Mouse (Mus musculus) adrenal gland, postnatal 14 days (tissue): ENCODE measurements around the gene Fry. TPM values are rescaled to one million over a fixed set of nuclear protein-coding genes. Genes with fewer than 3 reads are reported as not detected.

Source experiments
- DNase-seq: peaks from one replicate; pipeline ENCODE4 v3.0.0; 2021; ENCODE audit warnings: mixed read lengths
- total RNA-seq: library from RNA; stranded (reverse); gene quantifications from 2 replicates; pipeline ENCODE4 v1.2.3, GENCODE M21; 2021

Fry gene
- total RNA-seq, 1 experiment from 2014 or later: 39.4 TPM

- no peak for DNase-seq
Observed at GRCm38 (mm10) chr5:150337696-150338095, 219.3 kb downstream of the Fry start.

- DNase-seq: no peak
Observed at GRCm38 (mm10) chr5:150340944-150341343, 222.5 kb downstream of the Fry start.

- DNase-seq: no peak
Observed at GRCm38 (mm10) chr5:150342139-150342538, 223.7 kb downstream of the Fry start.

GRCm38 (mm10) chr5:150345946-150346345 lies 227.5 kb downstream of the Fry start:
- no peak for DNase-seq

GRCm38 (mm10) chr5:150346378-150346777 lies 227.9 kb downstream of the Fry start:
- no peak for DNase-seq

GRCm38 (mm10) chr5:150347845-150348244 lies 229.4 kb downstream of the Fry start:
- no peak for DNase-seq

- DNase-seq: no peak
Observed at GRCm38 (mm10) chr5:150348302-150348701, 229.9 kb downstream of the Fry start.

GRCm38 (mm10) chr5:150351191-150351590 lies 232.7 kb downstream of the Fry start:
- DNase-seq: no peak

GRCm38 (mm10) chr5:150358671-150359070 lies 240.2 kb downstream of the Fry start:
- no peak for DNase-seq

- peak; percentile 71 for DNase-seq
Observed at GRCm38 (mm10) chr5:150362241-150362640, 243.8 kb downstream of the Fry start.

- DNase-seq: no peak
Observed at GRCm38 (mm10) chr5:150364621-150365020, 246.2 kb downstream of the Fry start.

GRCm38 (mm10) chr5:150367027-150367426 lies 248.6 kb downstream of the Fry start:
- DNase-seq: no peak

GRCm38 (mm10) chr5:150370291-150370690 lies 251.8 kb downstream of the Fry start:
- DNase-seq: no peak

GRCm38 (mm10) chr5:150370895-150371294 lies 252.4 kb downstream of the Fry start:
- no peak for DNase-seq

GRCm38 (mm10) chr5:150372956-150373355 lies 254.5 kb downstream of the Fry start:
- no peak for DNase-seq

GRCm38 (mm10) chr5:150374778-150375559 lies 256.5 kb downstream of the Fry start:
- no peak for DNase-seq

GRCm38 (mm10) chr5:150378586-150378985 lies 260.1 kb downstream of the Fry start:
- no peak for DNase-seq

GRCm38 (mm10) chr5:150380767-150381166 lies 262.3 kb downstream of the Fry start:
- DNase-seq: no peak

GRCm38 (mm10) chr5:150382411-150382810 lies 264.0 kb downstream of the Fry start:
- no peak for DNase-seq

GRCm38 (mm10) chr5:150384272-150385215 lies 266.1 kb downstream of the Fry start:
- no peak for DNase-seq

- DNase-seq: no peak
Observed at GRCm38 (mm10) chr5:150385224-150385623, 266.8 kb downstream of the Fry start.

GRCm38 (mm10) chr5:150388623-150389022 lies 270.2 kb downstream of the Fry start:
- DNase-seq: peak; percentile 39
